8 mouse cellular contexts compared by ENCODE assay signal in genomic region chr10:81292554-81293333, GRCm38 (mm10). TPM values are rescaled to one million over a fixed set of nuclear protein-coding genes. Genes with fewer than 3 reads are reported as not detected.
DNase-seq lines count a peak whose midpoint lies in the region; ATAC-seq lines count a peak whose summit lies in the region.

Gene Pip5k1c, plus strand, starts transcription at chr10:81292963.

- ATAC-seq in hindbrain, embryonic 11.5 days (ENCODE audit: low FRiP score): peak; percentile 94

- no peaks in the 10 kb centered on the region for H3K9me3 ChIP-seq in hindbrain, embryonic 11.5 days (ENCODE audit: control insufficient read depth, low read length)

- DNase-seq in Muller cell, postnatal 12 days (ENCODE audit: inconsistent ontology term): peak; percentile 100
- DNase-seq in cerebellum, adult 9-11 months: peak; percentile 100
- peak in 1 of 2 experiments; percentile 100 for DNase-seq in frontal cortex, adult 2 months (ENCODE audit: extremely low spot score in 1 of 2, low spot score in 1 of 2)
- peak; percentile 100 for DNase-seq in hindbrain, embryonic 11.5 days (ENCODE audit: low spot score)
- DNase-seq in layer of hippocampus, postnatal 10 days (ENCODE audit: low spot score in 2 of 2): peak; percentile 99 to 100
- DNase-seq in lung, postnatal 10 days: peak; percentile 100
- peak; percentile 99 for DNase-seq in ovary, postnatal 36 days (ENCODE audit: low spot score)
- DNase-seq in thymus, postnatal 25 days: peak; percentile 100

- H3K9ac ChIP-seq in hindbrain, embryonic 11.5 days (ENCODE audit: low read depth, low read length): peak within 1 kb of the TSS; percentile 87

- no peaks in the 10 kb centered on the region for H3K36me3 ChIP-seq in hindbrain, embryonic 11.5 days (ENCODE audit: control insufficient read depth, insufficient read depth, low read length)

- under 1% methylated on average over 63 of the region's 80 CpGs for WGBS in hindbrain, embryonic 11.5 days

- peaks cover 7% of the 10 kb centered on the region; the same call in 1 of the 2 replicates for H3K4me1 ChIP-seq in hindbrain, embryonic 11.5 days (replicated peaks; ENCODE audit: control insufficient read depth, insufficient read depth, low read length)

- H3K27ac ChIP-seq in hindbrain, embryonic 11.5 days (ENCODE audit: low read depth, low read length): peak within 1 kb of the TSS; percentile 88

- H3K27me3 ChIP-seq in hindbrain, embryonic 11.5 days (ENCODE audit: control insufficient read depth, insufficient read depth, low read length): peaks cover 19% of the 10 kb centered on the region

- H3K4me2 ChIP-seq in hindbrain, embryonic 11.5 days (replicated peaks; ENCODE audit: low read depth, low read length): peak within 1 kb of the TSS; percentile 89

- peak within 1 kb of the TSS; percentile 83 for H3K4me3 ChIP-seq in hindbrain, embryonic 11.5 days (ENCODE audit: low read depth, low read length)

RNA-seq across cellular contexts. Expression of gene Pip5k1c, which starts in this region (rescaled TPM):
- 326 and 360 TPM in 2 replicates for polyA plus RNA-seq in frontal cortex, adult 2 months (2012; rRNA removed)
- polyA plus RNA-seq in hindbrain, embryonic 11.5 days (2014; fragmentation: Nextera tagmentation; extraction: Ambion mirVana): 46.3 and 47.0 TPM in 2 replicates
- total RNA-seq in layer of hippocampus, postnatal 10 days (2021): 100 to 1,000 TPM; 305 to 311 TPM
